In the genomic region with DNA sequence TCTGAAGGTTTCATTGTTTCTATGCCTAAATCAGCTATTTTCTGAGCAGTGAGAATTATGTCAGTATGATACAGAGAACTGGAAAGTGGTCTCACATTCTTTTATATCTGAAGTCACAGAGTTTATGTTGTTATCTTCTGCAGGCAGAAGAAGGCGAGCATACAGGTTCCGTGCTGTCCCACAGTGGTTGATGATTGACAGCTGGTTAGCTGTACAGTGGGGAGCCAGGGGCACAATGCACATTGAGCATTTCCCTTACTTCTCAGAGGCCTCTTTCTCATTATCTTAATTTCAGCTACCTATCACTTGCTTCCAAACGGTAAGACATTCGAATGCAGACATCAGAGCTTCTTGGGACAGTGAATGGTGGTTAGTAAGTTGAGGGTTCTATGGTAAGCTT, we compare ENCODE assay signal across 16 mouse cellular contexts.
"Had no signal": no experiment of that assay in that cellular context is flagged by ENCODE, and none has a peak within 500 bp of the region (broad histone marks: within the 10 kb centered on the region; RNA-seq: fewer than 3 reads in every experiment).

No protein-coding gene starts in this region.

- H3K9ac ChIP-seq: limb, embryonic 12.5 days; lung, embryonic 15.5 days; midbrain, embryonic 15.5 days; neural tube, embryonic 15.5 days had no signal

- H3K4me2 ChIP-seq: limb, embryonic 12.5 days; lung, embryonic 15.5 days; midbrain, embryonic 15.5 days; neural tube, embryonic 15.5 days had no signal

- ATAC-seq: midbrain, embryonic 15.5 days had no signal

- H3K9me3 ChIP-seq: limb, embryonic 12.5 days; lung, embryonic 15.5 days; midbrain, embryonic 15.5 days; neural tube, embryonic 15.5 days had no signal

- H3K36me3 ChIP-seq: limb, embryonic 12.5 days; lung, embryonic 15.5 days; midbrain, embryonic 15.5 days; neural tube, embryonic 15.5 days had no signal

- H3K4me3 ChIP-seq: limb, embryonic 12.5 days; lung, embryonic 15.5 days; midbrain, embryonic 15.5 days; myocyte; neural tube, embryonic 15.5 days had no signal

- DNase-seq: kidney, adult 11 months; kidney, adult 9 months; kidney, postnatal 36 days; layer of hippocampus, adult 9-11 months; lung, postnatal 14 days; right cerebral cortex, adult 18-20 months; right cerebral cortex, postnatal 25 days; thymus, adult 18-20 months; thymus, postnatal 14 days had no signal

- H3K27ac ChIP-seq: kidney, postnatal 0 days; limb, embryonic 12.5 days; lung, embryonic 15.5 days; macrophage; midbrain, embryonic 15.5 days; neural tube, embryonic 15.5 days had no signal

- H3K27me3 ChIP-seq: limb, embryonic 12.5 days; lung, embryonic 15.5 days; midbrain, embryonic 15.5 days; neural tube, embryonic 15.5 days had no signal
